10 mouse cellular contexts compared by ENCODE assay signal in genomic region chr4:33524481-33525141, GRCm38 (mm10).
DNase-seq lines count a peak whose midpoint lies in the region; ATAC-seq and TF ChIP-seq lines count a peak whose summit lies in the region.
"Had no signal": no experiment of that assay in that cellular context is flagged by ENCODE, and none has a peak within 500 bp of the region (broad histone marks: within the 10 kb centered on the region; RNA-seq: fewer than 3 reads in every experiment).

No protein-coding gene starts in this region.

- ATAC-seq in hindbrain, embryonic 14.5 days (ENCODE audit: low FRiP score) = peak; percentile 88
- ATAC-seq in Patski = peak; percentile 62
- 0 out of 2 replicates have a peak, but pooled peaks have one; percentile 35 for ATAC-seq in lung, embryonic 16.5 days (ENCODE audit: low read depth)
- no peak for ATAC-seq in erythroid progenitor cell, adult 5-6 weeks (replicated peaks; ENCODE audit: low FRiP score, poor library complexity, severe bottlenecking)
- no peak for ATAC-seq in activated CD4-positive, CD25-positive, alpha-beta regulatory T cell, adult 4 months

- DNase-seq in hindbrain, embryonic 14.5 days (ENCODE audit: low spot score) = peak; percentile 69
- DNase-seq in hindbrain, embryonic 10.5 days (ENCODE audit: low spot score) = no peak
- DNase-seq in Patski (ENCODE audit: low read depth, low spot score) = peak; percentile 47
- peak; percentile 98 for DNase-seq in cerebellum, postnatal 14 days
- DNase-seq in heart, postnatal 25 days (ENCODE audit: low spot score) = peak; percentile 23

- H3K36me3 ChIP-seq in hindbrain, embryonic 14.5 days (replicated peaks; ENCODE audit: control insufficient read depth, insufficient read depth) = no peaks in the 10 kb centered on the region
- no peaks in the 10 kb centered on the region for H3K36me3 ChIP-seq in hindbrain, embryonic 10.5 days
- no peaks in the 10 kb centered on the region for H3K36me3 ChIP-seq in lung, embryonic 16.5 days (ENCODE audit: control insufficient read depth, insufficient read depth, low read length)
- H3K36me3 ChIP-seq: embryonic facial prominence, embryonic 12.5 days; limb, embryonic 13.5 days had no signal

- no peak overlapping the region for H3K9ac ChIP-seq in hindbrain, embryonic 14.5 days
- no peak overlapping the region for H3K9ac ChIP-seq in lung, embryonic 16.5 days (ENCODE audit: low read length)
- H3K9ac ChIP-seq: embryonic facial prominence, embryonic 12.5 days; limb, embryonic 13.5 days had no signal

- no peak for TF ChIP-seq CTCF in Patski (IDR thresholded peaks at IDR 0.05)

- CTCF ChIA-PET in Patski (lab: Charles Lee) = no interaction called here

- POLR2A ChIA-PET in Patski (lab: Charles Lee) = no interaction called here

- no peaks in the 10 kb centered on the region for H3K27me3 ChIP-seq in hindbrain, embryonic 14.5 days (ENCODE audit: control insufficient read depth, insufficient read depth, low read length)
- H3K27me3 ChIP-seq in hindbrain, embryonic 10.5 days (ENCODE audit: insufficient read depth, poor library complexity, severe bottlenecking) = no peaks in the 10 kb centered on the region
- H3K27me3 ChIP-seq in Patski = no peaks in the 10 kb centered on the region
- no peaks in the 10 kb centered on the region for H3K27me3 ChIP-seq in lung, embryonic 16.5 days (ENCODE audit: control insufficient read depth, insufficient read depth, low read depth, low read length)
- H3K27me3 ChIP-seq: embryonic facial prominence, embryonic 12.5 days; limb, embryonic 13.5 days had no signal

- H3K9me3 ChIP-seq in hindbrain, embryonic 14.5 days (ENCODE audit: control insufficient read depth, low read length) = no peaks in the 10 kb centered on the region
- H3K9me3 ChIP-seq in hindbrain, embryonic 10.5 days = no peaks in the 10 kb centered on the region; the same call in 1 of the 2 replicates
- H3K9me3 ChIP-seq in lung, embryonic 16.5 days (ENCODE audit: control insufficient read depth, low read length) = no peaks in the 10 kb centered on the region
- H3K9me3 ChIP-seq: embryonic facial prominence, embryonic 12.5 days; limb, embryonic 13.5 days had no signal

- no peak overlapping the region for H3K27ac ChIP-seq in hindbrain, embryonic 14.5 days
- H3K27ac ChIP-seq in hindbrain, embryonic 10.5 days = no peak overlapping the region
- H3K27ac ChIP-seq in lung, embryonic 16.5 days (ENCODE audit: low read length) = no peak overlapping the region
- H3K27ac ChIP-seq: embryonic facial prominence, embryonic 12.5 days; limb, embryonic 13.5 days had no signal

- in situ Hi-C loops in Patski (cut with MboI; ENCODE audit: low pct_unique_long_range_greater_than_20kb) = no loop called here

- intact Hi-C loops in heart, postnatal 25 days (cut with DNase I) = no loop called here

- 78% methylated on average over 10 of the region's 10 CpGs for WGBS in hindbrain, embryonic 14.5 days
- 94% methylated on average over 10 of the region's 10 CpGs for WGBS in hindbrain, embryonic 10.5 days
- 77% methylated on average over 10 of the region's 10 CpGs for WGBS in lung, embryonic 16.5 days

- no peak overlapping the region for H3K4me2 ChIP-seq in hindbrain, embryonic 14.5 days (replicated peaks)
- H3K4me2 ChIP-seq in lung, embryonic 16.5 days (ENCODE audit: low read depth, low read length) = no peak overlapping the region
- H3K4me2 ChIP-seq: embryonic facial prominence, embryonic 12.5 days; limb, embryonic 13.5 days had no signal

- H3K4me1 ChIP-seq in hindbrain, embryonic 14.5 days (replicated peaks; ENCODE audit: control insufficient read depth, insufficient read depth, low read length) = peaks cover 12% of the 10 kb centered on the region
- peaks cover 17% of the 10 kb centered on the region for H3K4me1 ChIP-seq in hindbrain, embryonic 10.5 days (replicated peaks)
- no peaks in the 10 kb centered on the region; the same call in 1 of the 2 replicates for H3K4me1 ChIP-seq in lung, embryonic 16.5 days (replicated peaks; ENCODE audit: control insufficient read depth, insufficient read depth, low read length)
- H3K4me1 ChIP-seq: embryonic facial prominence, embryonic 12.5 days had no signal

- H3K4me3 ChIP-seq in hindbrain, embryonic 14.5 days (replicated peaks; ENCODE audit: low read length) = no peak overlapping the region
- no peak overlapping the region for H3K4me3 ChIP-seq in hindbrain, embryonic 10.5 days
- no peak overlapping the region for H3K4me3 ChIP-seq in lung, embryonic 16.5 days (ENCODE audit: low read length)
- H3K4me3 ChIP-seq: embryonic facial prominence, embryonic 12.5 days; limb, embryonic 13.5 days had no signal

Comparison
In these comparisons a context has a peak if more than half of its experiments do, and no peak if none do; other contexts are left out.
1. ATAC-seq: peak in hindbrain, embryonic 14.5 days (single experiment), Patski (single experiment) and lung, embryonic 16.5 days (single experiment); none in erythroid progenitor cell, adult 5-6 weeks (single experiment) and activated CD4-positive, CD25-positive, alpha-beta regulatory T cell, adult 4 months (single experiment).